Mouse (Mus musculus) spleen, adult 2 months (tissue): ENCODE measurements around the gene Agpat2. TPM values are rescaled to one million over a fixed set of nuclear protein-coding genes. Genes with fewer than 3 reads are reported as not detected.

ENCODE experiments used
- DNase-seq, 2 experiments: peaks; one replicate each; pipeline versions ENCODE4 v3.0.0 to v3.0.0-alpha.2; 2012 to 2021; ENCODE audit warnings: low spot score in 2 of 2, low read depth in 1 of 2
- H3K27ac ChIP-seq: fragments of 200-500 bp; 2 replicates; pipeline ENCODE4 v1.5.1; 2012; ENCODE audit warnings: low read length, inconsistent platforms; ENCODE audit not compliant: insufficient read depth
- H3K27me3 ChIP-seq: fragments of 200-500 bp; 2 replicates; pipeline ENCODE4 v1.6.1; 2012; ENCODE audit warnings: mild to moderate bottlenecking, moderate library complexity, low read length, inconsistent platforms; ENCODE audit not compliant: control insufficient read depth, insufficient read depth
- H3K36me3 ChIP-seq: fragments of 200-500 bp; 2 replicates; pipeline ENCODE4 v1.6.1; 2012; ENCODE audit warnings: mild to moderate bottlenecking, low read length, inconsistent platforms; ENCODE audit not compliant: control insufficient read depth, insufficient read depth
- H3K4me1 ChIP-seq: fragments of 200-500 bp; 2 replicates; pipeline ENCODE4 v1.6.1; 2011; ENCODE audit warnings: inconsistent platforms; ENCODE audit not compliant: control insufficient read depth, insufficient read depth, insufficient read length
- H3K4me3 ChIP-seq: fragments of 200-500 bp; 2 replicates; pipeline ENCODE4 v1.5.1; 2011; ENCODE audit warnings: mild to moderate bottlenecking, inconsistent platforms; ENCODE audit not compliant: insufficient read depth, insufficient read length; ENCODE audit errors: extremely low read depth
- CTCF ChIP-seq: fragments of 200-500 bp; IDR thresholded peaks from 2 replicates; pipeline ENCODE4 v1.5.1; 2011; ENCODE audit warnings: mild to moderate bottlenecking, inconsistent platforms; ENCODE audit not compliant: insufficient read depth, insufficient read length, insufficient replicate concordance; ENCODE audit errors: extremely low read depth
- POLR2A ChIP-seq: fragments of 200-500 bp; IDR thresholded peaks from 2 replicates; pipeline ENCODE4 v1.6.1; 2011; ENCODE audit warnings: low read depth, low read length, inconsistent platforms
- WGBS: fragments of 180-500 bp; shearing (Covaris S2); methylation state at CpG from one replicate; pipeline ENCODE4 v1.1.7; 2018; 5-methylcytosine and 5-hydroxymethylcytosine counted together
- polyA plus RNA-seq: library from polyadenylated mRNA; depleted of rRNA; stranded (reverse); fragments of >200 nt; gene quantifications from 2 replicates; pipeline ENCODE4 v1.2.3, GENCODE M21; 2012

Gene Agpat2
- polyA plus RNA-seq, 1 experiment: 22.7 TPM

GRCm38 (mm10) chr2:26593211-26594021 is 10.8 kb downstream of the Agpat2 start:
- no peaks in the 10 kb centered on the region for H3K36me3 ChIP-seq
- WGBS: 75% methylated on average over 9 of the region's 9 CpGs
- H3K4me3 ChIP-seq: no peak overlapping the region
- H3K27me3 ChIP-seq: no peaks in the 10 kb centered on the region
- H3K4me1 ChIP-seq: no peaks in the 10 kb centered on the region
- no peak for DNase-seq
- no peak for TF ChIP-seq POLR2A
- TF ChIP-seq CTCF: no peak
- no peak overlapping the region for H3K27ac ChIP-seq

GRCm38 (mm10) chr2:26591416-26591815 is 12.8 kb downstream of the Agpat2 start:
- TF ChIP-seq CTCF: no peak
- TF ChIP-seq POLR2A: no peak
- no peaks in the 10 kb centered on the region for H3K27me3 ChIP-seq
- H3K27ac ChIP-seq: no peak overlapping the region
- DNase-seq: no peak
- 83% methylated on average over 12 of the region's 12 CpGs for WGBS
- H3K4me3 ChIP-seq: no peak overlapping the region
- peaks cover 3% of the 10 kb centered on the region; the same call in 1 of the 2 replicates for H3K4me1 ChIP-seq
- H3K36me3 ChIP-seq: no peaks in the 10 kb centered on the region

- no peak for DNase-seq
- no peak for TF ChIP-seq POLR2A
- TF ChIP-seq CTCF: no peak
- Histone ChIP-seq H3K4me3 (no peak overlapping the region), H3K27me3 (no peaks in the 10 kb centered on the region), H3K4me1 (peaks cover 3% of the 10 kb centered on the region; the same call in 1 of the 2 replicates), H3K36me3 (no peaks in the 10 kb centered on the region), H3K27ac (no peak overlapping the region)
- 92% methylated on average over 7 of the region's 7 CpGs for WGBS
These were observed 13.3 kb downstream of the Agpat2 start for GRCm38 (mm10) chr2:26590962-26591361.

GRCm38 (mm10) chr2:26590282-26590681 is 13.9 kb downstream of the Agpat2 start:
- DNase-seq: no peak
- H3K36me3 ChIP-seq: no peaks in the 10 kb centered on the region
- WGBS: 88% methylated on average over 7 of the region's 7 CpGs
- TF ChIP-seq CTCF (no peak), POLR2A (no peak)
- H3K27ac ChIP-seq: no peak overlapping the region
- H3K4me1 ChIP-seq: peaks cover 3% of the 10 kb centered on the region; the same call in 1 of the 2 replicates
- no peaks in the 10 kb centered on the region for H3K27me3 ChIP-seq
- H3K4me3 ChIP-seq: no peak overlapping the region

- Histone ChIP-seq H3K4me1 (peaks cover 3% of the 10 kb centered on the region; the same call in 1 of the 2 replicates), H3K36me3 (no peaks in the 10 kb centered on the region), H3K4me3 (0 out of 2 replicates have a peak overlapping the region, but pooled peaks have one; percentile 7), H3K27me3 (no peaks in the 10 kb centered on the region), H3K27ac (no peak overlapping the region)
- TF ChIP-seq CTCF: no peak
- TF ChIP-seq POLR2A: no peak
- DNase-seq: no peak
- WGBS: 91% methylated on average over 10 of the region's 10 CpGs
These were observed 14.9 kb downstream of the Agpat2 start for GRCm38 (mm10) chr2:26589284-26589683.

GRCm38 (mm10) chr2:26588573-26588972 is 15.6 kb downstream of the Agpat2 start:
- no peak for TF ChIP-seq CTCF
- TF ChIP-seq POLR2A: no peak
- Histone ChIP-seq H3K27me3 (no peaks in the 10 kb centered on the region), H3K4me1 (peaks cover 3% of the 10 kb centered on the region; the same call in 1 of the 2 replicates), H3K27ac (no peak overlapping the region), H3K4me3 (no peak overlapping the region), H3K36me3 (no peaks in the 10 kb centered on the region)
- DNase-seq: no peak
- WGBS: 82% methylated on average over 4 of the region's 4 CpGs

GRCm38 (mm10) chr2:26587044-26587405 is 17.2 kb downstream of the Agpat2 start:
- H3K27ac ChIP-seq: no peak overlapping the region
- peak overlapping the region; percentile 57 for H3K4me3 ChIP-seq
- TF ChIP-seq POLR2A (no peak), CTCF (0 out of 2 replicates have a peak, but pooled peaks have one; percentile 6)
- 5% methylated on average over 11 of the region's 11 CpGs for WGBS
- no peaks in the 10 kb centered on the region for H3K36me3 ChIP-seq
- DNase-seq: no peak
- H3K4me1 ChIP-seq: peaks cover 3% of the 10 kb centered on the region; the same call in 1 of the 2 replicates
- no peaks in the 10 kb centered on the region for H3K27me3 ChIP-seq
